Mouse (Mus musculus): ENCODE results near the gene Gspt1. TPM values are rescaled to one million over a fixed set of nuclear protein-coding genes. Genes with fewer than 3 reads are reported as not detected.
A peak's percentile ranks its signal among the peaks of the same experiment; 100 is the strongest.

Gspt1 gene
- total RNA-seq, 2 experiments from 2014 or later: 59.2 to 65.3 TPM

DNA sequence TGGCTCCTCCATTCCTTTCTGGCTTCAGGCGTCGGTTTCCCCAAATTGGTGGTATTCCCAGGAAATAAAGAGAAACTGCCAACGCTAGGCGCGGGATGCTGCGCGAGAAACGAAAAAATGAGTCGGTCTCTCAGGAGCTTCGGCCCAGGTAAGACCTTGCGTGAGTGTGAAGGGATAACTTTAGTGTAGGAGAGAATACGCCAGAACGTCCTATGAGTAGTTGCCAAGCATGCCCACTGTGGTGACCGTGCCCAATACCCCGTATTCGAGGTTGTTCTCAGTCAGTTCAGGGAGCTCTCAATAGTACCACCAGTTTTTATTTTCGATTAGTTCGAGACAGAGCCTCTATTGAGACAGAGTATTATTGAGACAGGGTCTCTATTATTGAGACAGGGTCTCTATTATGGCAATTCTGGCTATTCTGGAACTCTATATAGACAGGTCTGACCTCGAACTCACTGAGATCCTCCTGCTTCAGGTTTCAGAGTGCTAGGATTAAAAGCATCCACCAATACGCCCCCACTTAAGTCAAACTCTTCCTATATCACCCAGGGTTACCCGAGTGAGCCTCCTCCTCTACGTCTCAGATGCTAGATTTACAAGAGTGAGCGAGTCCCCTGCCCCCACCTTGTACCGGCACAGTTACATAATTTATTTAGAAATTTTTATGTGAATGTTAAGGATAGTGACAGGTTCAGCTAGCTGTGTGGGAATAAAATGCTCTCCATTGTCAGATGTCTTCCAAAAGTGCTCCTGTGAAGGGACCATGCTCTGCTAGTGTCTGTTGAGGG lies 50.3 kb downstream of the Gspt1 start:
- DNase-seq: no peak

GRCm38 (mm10) chr16:11202571-11203554 lies 51.3 kb downstream of the Gspt1 start, which contains the start of gene Rsl1d1:
Gene Rsl1d1, minus strand, starts transcription at chr16:11203331.
- peak; percentile 93 to 94 for DNase-seq

GRCm38 (mm10) chr16:11201740-11202394 lies 52.3 kb downstream of the Gspt1 start:
- no peak for DNase-seq

DNA sequence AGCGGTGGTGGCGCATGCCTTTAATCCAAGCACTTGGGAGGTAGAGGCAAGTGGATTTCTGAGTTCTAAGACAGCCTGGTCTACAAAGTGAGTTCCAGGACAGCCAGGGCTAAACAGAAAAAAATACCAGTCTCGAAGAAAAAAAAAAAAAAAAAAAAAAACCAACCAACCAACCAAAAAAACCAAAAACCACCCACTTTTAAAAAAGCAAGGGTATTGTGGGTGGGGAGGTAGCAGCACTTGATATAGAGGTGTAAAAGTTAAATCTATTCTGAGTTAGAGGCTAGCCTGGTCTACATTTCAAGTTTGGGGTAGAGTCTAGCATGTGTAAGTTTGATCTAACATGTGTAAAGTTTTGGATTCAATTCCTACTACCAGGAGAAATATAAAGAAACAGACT lies 53.9 kb downstream of the Gspt1 start:
- DNase-seq: no peak

- no peak for DNase-seq
These were observed 55.7 kb downstream of the Gspt1 start for GRCm38 (mm10) chr16:11198467-11198866.

DNA sequence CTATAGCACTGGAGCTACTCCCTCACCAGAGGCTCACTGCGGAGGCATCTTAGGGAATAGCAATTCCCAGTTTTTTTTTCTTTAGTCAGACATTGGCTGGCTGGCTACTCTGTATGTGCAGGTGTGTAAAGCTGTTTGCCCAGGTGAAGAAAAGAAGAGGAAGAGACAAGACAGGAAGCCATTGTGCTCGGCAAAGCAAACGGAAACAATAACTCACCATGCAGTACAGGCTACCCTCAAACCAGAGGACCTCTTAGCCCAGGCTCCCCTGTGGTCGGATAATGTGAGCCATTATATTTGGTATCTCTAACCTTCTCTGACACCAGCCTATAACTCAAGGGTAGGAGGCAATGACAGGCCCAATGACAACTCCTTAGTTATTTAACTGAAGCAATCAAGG lies 57.1 kb downstream of the Gspt1 start:
- DNase-seq: no peak

DNA sequence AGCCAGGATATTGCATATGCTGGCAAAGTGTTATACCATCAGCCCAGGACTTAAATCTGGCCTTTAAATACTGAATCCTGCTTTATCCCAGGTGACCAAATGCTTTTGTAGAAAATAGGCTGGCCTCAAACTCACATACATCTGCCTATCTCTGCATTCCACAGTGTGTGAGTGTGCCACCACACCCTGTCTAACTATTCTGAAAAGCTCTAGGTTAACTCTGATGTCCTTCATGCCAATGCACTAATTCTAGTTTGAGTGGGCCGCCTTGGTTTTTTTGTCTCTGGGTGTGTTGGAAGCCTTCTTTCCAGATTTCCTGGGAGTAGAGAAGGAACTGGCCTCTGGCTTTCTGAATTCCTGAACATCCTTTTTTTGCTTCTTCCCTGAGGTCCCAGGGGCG lies 60.9 kb downstream of the Gspt1 start:
- no peak for DNase-seq

DNA sequence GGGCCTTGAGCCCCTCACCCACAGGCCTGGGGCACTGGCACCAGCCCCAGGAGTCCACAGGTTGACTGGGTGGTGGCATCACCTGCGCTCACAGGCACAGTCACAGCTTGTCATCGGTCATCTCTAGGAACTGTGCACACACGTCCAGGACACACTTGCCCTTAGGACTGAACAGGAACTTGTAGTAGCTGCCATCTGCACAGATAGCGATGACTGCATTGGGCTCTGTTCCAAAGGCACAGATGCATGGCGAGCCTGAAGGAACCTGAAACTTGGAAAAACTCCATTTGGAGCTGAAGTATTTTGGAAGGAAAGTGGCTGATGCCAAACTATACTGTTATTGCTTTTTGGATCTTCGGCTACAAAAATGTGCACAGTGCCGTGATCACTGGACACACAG lies 64.0 kb downstream of the Gspt1 start:
- DNase-seq: peak in 1 of 2 experiments; percentile 11

DNA sequence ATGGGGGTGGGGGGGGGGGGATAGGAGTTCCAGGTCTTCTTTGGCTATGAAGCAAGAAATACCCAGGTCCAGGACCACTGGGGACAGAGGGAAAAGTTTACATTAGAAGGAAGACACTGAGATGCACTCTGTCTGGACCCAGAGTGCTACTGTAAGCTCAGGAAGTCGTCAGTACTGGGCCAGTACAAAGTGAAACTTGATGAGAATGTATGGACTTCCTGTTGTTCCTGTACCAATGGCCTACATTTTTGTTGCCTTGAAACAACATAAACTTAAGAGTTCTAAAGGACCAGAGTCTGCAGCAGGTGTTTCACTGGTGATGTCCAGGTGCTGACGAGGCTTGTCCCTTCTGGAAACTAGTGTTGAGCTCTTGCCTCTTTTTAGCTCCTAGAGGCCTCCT lies 76.7 kb downstream of the Gspt1 start:
- no peak for DNase-seq

DNA sequence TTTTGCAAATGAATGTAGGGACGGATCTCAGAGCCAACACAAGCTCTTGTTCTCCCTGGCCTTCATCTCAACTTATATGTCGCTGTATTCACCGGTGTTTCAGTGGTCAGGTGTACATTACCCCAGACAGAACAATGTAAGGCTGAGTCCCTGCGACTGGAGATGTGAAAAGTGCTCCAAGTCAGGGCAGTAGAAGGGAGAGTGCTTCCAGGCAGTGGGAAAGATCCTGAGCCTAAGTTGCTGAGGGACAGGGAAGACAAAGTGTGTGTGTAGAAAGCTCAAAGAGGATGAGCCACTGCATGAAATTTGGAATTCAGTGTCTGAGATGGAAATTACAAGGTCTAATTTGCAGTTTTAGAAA lies 77.3 kb downstream of the Gspt1 start:
- DNase-seq: no peak

DNA sequence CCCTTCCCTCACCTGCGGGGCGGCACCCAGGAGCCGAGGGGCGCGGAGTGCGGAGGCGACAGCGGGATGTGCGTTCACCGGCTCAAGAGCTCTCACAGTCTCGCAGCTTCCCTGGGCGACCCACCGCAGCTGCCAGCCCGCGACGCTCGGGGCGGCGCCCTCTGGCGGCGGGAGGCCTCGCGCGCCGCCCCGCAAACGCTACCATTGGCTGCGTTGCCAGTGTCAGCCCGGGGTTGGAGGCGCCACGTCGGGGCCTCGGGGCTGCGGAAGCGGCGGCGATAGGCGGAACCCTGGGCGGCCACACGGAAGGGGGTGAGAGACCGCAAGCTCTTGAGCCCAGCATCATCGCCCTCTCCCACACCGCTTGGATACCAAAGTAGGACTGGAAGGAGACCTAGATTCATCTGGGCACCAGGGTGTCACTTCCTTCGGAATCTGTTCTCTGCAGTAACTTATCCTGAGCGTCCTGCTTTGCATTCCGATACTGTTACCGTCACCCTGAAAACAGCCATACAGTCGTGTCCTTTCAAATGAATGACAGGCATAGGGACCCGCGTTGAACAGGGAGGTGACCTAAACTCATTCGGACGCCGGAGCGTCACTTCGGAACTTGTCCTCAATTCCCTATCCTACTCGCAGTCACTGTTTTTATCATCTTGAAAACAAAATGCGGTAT lies 77.8 kb downstream of the Gspt1 start, which contains the start of gene Zc3h7a:
Gene Zc3h7a (minus strand): TSS at position 186 of the 676 bp plus-strand sequence.
- peak; percentile 91 to 95 for DNase-seq

GRCm38 (mm10) chr16:11175489-11176207 lies 78.5 kb downstream of the Gspt1 start:
- DNase-seq: peak; percentile 83 to 87

DNA sequence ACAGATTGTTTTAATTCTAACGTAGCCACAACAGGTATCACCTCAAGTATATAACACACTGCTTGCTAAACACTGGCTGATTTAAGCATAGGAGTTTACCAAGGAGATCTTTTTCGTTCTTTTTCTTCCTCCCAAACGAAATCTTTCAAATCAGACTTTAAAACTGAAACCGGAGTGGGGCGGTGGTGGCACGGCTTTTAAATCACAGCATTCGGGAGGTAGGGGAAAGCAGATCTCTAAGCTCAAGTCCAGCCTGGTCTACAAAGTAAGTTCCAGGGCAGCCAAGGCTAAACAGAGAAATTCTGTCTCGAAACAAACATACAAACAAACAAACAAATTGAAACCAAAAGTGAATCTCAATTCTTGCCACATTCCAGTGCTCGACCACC lies 79.0 kb downstream of the Gspt1 start:
- no peak for DNase-seq

DNA sequence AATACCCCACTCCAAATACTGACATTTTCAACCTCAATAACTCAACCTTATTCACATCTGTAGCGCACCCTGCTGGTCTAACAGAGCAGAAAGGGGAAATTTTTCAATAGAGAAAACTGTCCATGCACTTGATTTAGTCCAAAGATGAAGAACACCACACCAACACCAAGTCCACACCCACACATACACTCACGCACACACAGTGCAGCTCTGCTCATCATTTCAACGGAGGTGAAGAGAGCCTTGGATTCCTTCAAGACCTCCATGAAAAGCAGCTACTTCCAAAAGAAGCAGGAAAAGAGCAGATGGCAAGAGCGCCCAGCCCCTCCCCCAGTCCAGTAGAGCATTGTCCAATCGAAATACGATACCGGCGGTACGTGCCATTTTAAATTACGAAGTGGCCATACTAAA lies 79.4 kb downstream of the Gspt1 start:
- DNase-seq: peak; percentile 45 to 71

- DNase-seq: no peak
These were observed 82.4 kb downstream of the Gspt1 start for GRCm38 (mm10) chr16:11171679-11172078.

Small RNAs within 50 kb of the gene (microRNA-seq; reads per million reads assigned to microRNA genes)
- gene Mir1945: 0.76 to 2.4 reads per million in 2 experiments

Other genes starting within 250 kb of the Gspt1 start
- 10 to 100 TPM; 24.6 to 26.5 TPM for gene Snn, start 193.4 kb downstream of the Gspt1 start, total RNA-seq (2021)
- gene Litaf, start 188.2 kb downstream of the Gspt1 start, total RNA-seq (2021): 10 to 100 TPM; 17.1 to 20.8 TPM
- 10 to 100 TPM; 13.6 to 14.0 TPM for gene Txndc11, start 119.7 kb downstream of the Gspt1 start, total RNA-seq (2021)
- 10 to 100 TPM; 20.8 to 29.1 TPM for gene Zc3h7a, start 77.9 kb downstream of the Gspt1 start, total RNA-seq (2021)
- 10 to 100 TPM; 52.7 to 58.3 TPM for gene Rsl1d1, start 51.0 kb downstream of the Gspt1 start, total RNA-seq (2021)
- gene Tnfrsf17, start 59.5 kb upstream of the Gspt1 start, total RNA-seq (2021): not detected
- 10 to 100 TPM; 10.5 to 11.4 TPM for gene Snx29, start 68.6 kb upstream of the Gspt1 start, total RNA-seq (2021)

Measured in heart, adult 18-20 months (tissue).